Mouse (Mus musculus): ENCODE measurements around the gene Anxa9. TPM values are rescaled to one million over a fixed set of nuclear protein-coding genes. Genes with fewer than 3 reads are reported as not detected.
A peak's percentile ranks its signal among the peaks of the same experiment; 100 is the strongest.

The Anxa9 gene
- polyA plus RNA-seq, 1 experiment, result 2.7 TPM

DNA sequence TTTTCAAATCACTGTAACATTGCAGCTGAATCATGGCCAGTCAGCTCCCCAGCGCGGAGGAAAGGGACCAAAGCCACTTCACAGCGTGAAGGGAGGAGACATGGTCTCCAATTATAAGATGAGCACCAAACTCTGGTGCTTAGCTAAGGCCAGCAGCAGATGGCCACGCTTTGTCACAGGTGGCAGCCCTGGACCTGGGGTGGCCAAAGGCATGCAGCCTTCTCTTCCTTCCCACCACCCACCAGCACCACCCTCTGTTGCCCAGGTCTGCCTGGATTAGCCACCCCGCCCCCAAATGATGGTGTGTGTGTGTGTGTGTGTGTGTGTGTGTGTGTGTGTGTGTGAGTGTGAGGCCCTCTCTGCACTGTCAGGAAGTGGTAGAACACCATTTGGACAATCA is 33.5 kb downstream of the Anxa9 start:
- DNase-seq (ENCODE audit: low read depth in 1 of 2, low spot score in 2 of 2), result no peak
- no peak overlapping the region for H3K27ac ChIP-seq (ENCODE audit: insufficient read depth, low read length)
- TF ChIP-seq POLR2A (IDR thresholded peaks at IDR 0.05; ENCODE audit: low read depth, low read length), result no peak
- no peak for TF ChIP-seq CTCF (IDR thresholded peaks at IDR 0.05; ENCODE audit: extremely low read depth, insufficient read depth, insufficient read length, insufficient replicate concordance)
- H3K36me3 ChIP-seq (ENCODE audit: control insufficient read depth, insufficient read depth, low read length), result peaks cover 2% of the 10 kb centered on the region; the same call in 1 of the 2 replicates
- no peak overlapping the region for H3K4me3 ChIP-seq (ENCODE audit: extremely low read depth, insufficient read depth, insufficient read length)
- H3K27me3 ChIP-seq (ENCODE audit: control insufficient read depth, insufficient read depth, low read length), result no peaks in the 10 kb centered on the region
- no peaks in the 10 kb centered on the region for H3K4me1 ChIP-seq (ENCODE audit: control insufficient read depth, insufficient read depth, insufficient read length)
- WGBS, result 92% methylated on average over 5 of the region's 5 CpGs

- H3K4me1 ChIP-seq (ENCODE audit: control insufficient read depth, insufficient read depth, insufficient read length), result no peaks in the 10 kb centered on the region
- H3K27ac ChIP-seq (ENCODE audit: insufficient read depth, low read length), result no peak overlapping the region
- 91% methylated on average over 12 of the region's 12 CpGs for WGBS
- no peaks in the 10 kb centered on the region for H3K27me3 ChIP-seq (ENCODE audit: control insufficient read depth, insufficient read depth, low read length)
- no peak for TF ChIP-seq POLR2A (IDR thresholded peaks at IDR 0.05; ENCODE audit: low read depth, low read length)
- H3K4me3 ChIP-seq (ENCODE audit: extremely low read depth, insufficient read depth, insufficient read length), result no peak overlapping the region
- no peak for DNase-seq (ENCODE audit: low read depth in 1 of 2, low spot score in 2 of 2)
- peaks cover 6% of the 10 kb centered on the region for H3K36me3 ChIP-seq (ENCODE audit: control insufficient read depth, insufficient read depth, low read length)
Observed at GRCm38 (mm10) chr3:95270766-95271364, 36.1 kb downstream of the Anxa9 start.

DNA sequence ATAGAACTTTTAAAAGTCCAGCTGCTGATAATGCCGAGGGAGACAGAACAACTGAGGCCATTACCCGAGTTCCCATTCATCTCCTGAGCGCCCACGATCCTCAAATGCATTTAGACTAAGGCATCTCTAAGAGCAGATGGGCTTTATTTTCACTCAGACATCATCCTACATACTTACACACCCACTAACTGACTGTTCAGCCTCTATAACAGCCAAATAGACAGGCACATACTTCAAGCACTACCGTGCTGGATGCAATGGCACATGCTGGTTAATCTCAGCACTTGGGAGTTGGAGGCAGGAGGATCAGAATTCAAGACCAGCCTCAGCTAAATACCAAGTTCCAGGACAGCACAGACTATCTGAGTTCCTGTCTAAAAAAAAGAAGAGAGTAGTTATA is 37.2 kb downstream of the Anxa9 start:
- H3K4me3 ChIP-seq (ENCODE audit: extremely low read depth, insufficient read depth, insufficient read length), result no peak overlapping the region
- TF ChIP-seq CTCF (IDR thresholded peaks at IDR 0.05; ENCODE audit: extremely low read depth, insufficient read depth, insufficient read length, insufficient replicate concordance), result no peak
- TF ChIP-seq POLR2A (IDR thresholded peaks at IDR 0.05; ENCODE audit: low read depth, low read length), result no peak
- WGBS, result 95% methylated on average over 5 of the region's 5 CpGs
- no peaks in the 10 kb centered on the region for H3K27me3 ChIP-seq (ENCODE audit: control insufficient read depth, insufficient read depth, low read length)
- peaks cover 8% of the 10 kb centered on the region for H3K36me3 ChIP-seq (ENCODE audit: control insufficient read depth, insufficient read depth, low read length)
- no peaks in the 10 kb centered on the region for H3K4me1 ChIP-seq (ENCODE audit: control insufficient read depth, insufficient read depth, insufficient read length)
- no peak for DNase-seq (ENCODE audit: low read depth in 1 of 2, low spot score in 2 of 2)
- no peak overlapping the region for H3K27ac ChIP-seq (ENCODE audit: insufficient read depth, low read length)

DNA sequence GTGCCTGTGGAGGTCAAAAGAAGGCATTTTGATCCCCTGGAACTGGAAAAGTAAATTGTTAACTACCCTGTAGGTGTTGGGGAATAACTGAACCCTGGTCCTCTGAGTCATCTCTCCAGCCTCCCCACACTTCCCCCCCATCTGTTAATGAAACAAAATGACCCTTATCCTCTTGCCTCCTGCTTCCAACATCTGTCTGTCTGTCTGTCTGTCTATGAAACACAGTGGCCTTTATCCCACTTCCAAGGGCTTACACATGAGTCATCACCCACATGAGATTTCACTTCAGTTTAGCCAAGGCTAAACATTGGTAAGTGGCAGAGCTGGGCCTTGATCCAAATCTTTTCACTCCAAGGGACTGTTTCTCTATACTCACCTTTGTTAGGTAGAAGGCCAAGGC is 39.1 kb downstream of the Anxa9 start:
- no peaks in the 10 kb centered on the region for H3K4me1 ChIP-seq (ENCODE audit: control insufficient read depth, insufficient read depth, insufficient read length)
- H3K36me3 ChIP-seq (ENCODE audit: control insufficient read depth, insufficient read depth, low read length), result peaks cover 10% of the 10 kb centered on the region
- H3K27me3 ChIP-seq (ENCODE audit: control insufficient read depth, insufficient read depth, low read length), result no peaks in the 10 kb centered on the region
- TF ChIP-seq CTCF (IDR thresholded peaks at IDR 0.05; ENCODE audit: extremely low read depth, insufficient read depth, insufficient read length, insufficient replicate concordance) (no peak), POLR2A (IDR thresholded peaks at IDR 0.05; ENCODE audit: low read depth, low read length) (no peak)
- H3K4me3 ChIP-seq (ENCODE audit: extremely low read depth, insufficient read depth, insufficient read length), result no peak overlapping the region
- no peak for DNase-seq (ENCODE audit: low read depth in 1 of 2, low spot score in 2 of 2)
- H3K27ac ChIP-seq (ENCODE audit: insufficient read depth, low read length), result no peak overlapping the region

- no peak for DNase-seq (ENCODE audit: low read depth in 1 of 2, low spot score in 2 of 2)
- Histone ChIP-seq H3K4me3 (ENCODE audit: extremely low read depth, insufficient read depth, insufficient read length) (no peak overlapping the region), H3K4me1 (ENCODE audit: control insufficient read depth, insufficient read depth, insufficient read length) (no peaks in the 10 kb centered on the region), H3K27me3 (ENCODE audit: control insufficient read depth, insufficient read depth, low read length) (no peaks in the 10 kb centered on the region), H3K36me3 (ENCODE audit: control insufficient read depth, insufficient read depth, low read length) (peaks cover 13% of the 10 kb centered on the region), H3K27ac (ENCODE audit: insufficient read depth, low read length) (no peak overlapping the region)
- WGBS, result 96% methylated on average over 3 of the region's 3 CpGs
- TF ChIP-seq POLR2A (IDR thresholded peaks at IDR 0.05; ENCODE audit: low read depth, low read length) (no peak), CTCF (IDR thresholded peaks at IDR 0.05; ENCODE audit: extremely low read depth, insufficient read depth, insufficient read length, insufficient replicate concordance) (no peak)
Observed at GRCm38 (mm10) chr3:95266052-95266451, 40.9 kb downstream of the Anxa9 start.

DNA sequence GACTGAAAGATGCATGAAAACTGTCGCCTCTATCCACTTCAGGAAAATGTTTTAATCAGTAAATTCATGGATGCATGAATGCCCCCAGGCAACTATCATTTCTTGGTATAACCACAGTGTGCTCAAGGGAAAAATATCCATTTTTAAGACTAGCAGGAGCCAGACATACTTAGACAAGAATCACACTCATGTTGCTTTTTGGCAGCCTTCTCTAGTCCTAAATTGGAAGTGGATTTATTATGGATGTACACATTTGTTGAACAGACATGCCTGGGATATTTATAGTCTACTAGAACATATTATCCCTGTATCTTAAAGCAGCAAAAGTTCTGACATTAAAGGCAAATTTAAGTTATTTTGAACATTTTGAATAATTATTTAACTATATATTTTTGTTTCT is 42.3 kb downstream of the Anxa9 start:
- Histone ChIP-seq H3K27ac (ENCODE audit: insufficient read depth, low read length) (no peak overlapping the region), H3K4me3 (ENCODE audit: extremely low read depth, insufficient read depth, insufficient read length) (no peak overlapping the region), H3K36me3 (ENCODE audit: control insufficient read depth, insufficient read depth, low read length) (peaks cover 13% of the 10 kb centered on the region), H3K4me1 (ENCODE audit: control insufficient read depth, insufficient read depth, insufficient read length) (no peaks in the 10 kb centered on the region), H3K27me3 (ENCODE audit: control insufficient read depth, insufficient read depth, low read length) (no peaks in the 10 kb centered on the region)
- WGBS, result 84% methylated on average over 1 of the region's 1 CpGs
- DNase-seq (ENCODE audit: low read depth in 1 of 2, low spot score in 2 of 2), result no peak
- TF ChIP-seq POLR2A (IDR thresholded peaks at IDR 0.05; ENCODE audit: low read depth, low read length), result no peak
- no peak for TF ChIP-seq CTCF (IDR thresholded peaks at IDR 0.05; ENCODE audit: extremely low read depth, insufficient read depth, insufficient read length, insufficient replicate concordance)

DNA sequence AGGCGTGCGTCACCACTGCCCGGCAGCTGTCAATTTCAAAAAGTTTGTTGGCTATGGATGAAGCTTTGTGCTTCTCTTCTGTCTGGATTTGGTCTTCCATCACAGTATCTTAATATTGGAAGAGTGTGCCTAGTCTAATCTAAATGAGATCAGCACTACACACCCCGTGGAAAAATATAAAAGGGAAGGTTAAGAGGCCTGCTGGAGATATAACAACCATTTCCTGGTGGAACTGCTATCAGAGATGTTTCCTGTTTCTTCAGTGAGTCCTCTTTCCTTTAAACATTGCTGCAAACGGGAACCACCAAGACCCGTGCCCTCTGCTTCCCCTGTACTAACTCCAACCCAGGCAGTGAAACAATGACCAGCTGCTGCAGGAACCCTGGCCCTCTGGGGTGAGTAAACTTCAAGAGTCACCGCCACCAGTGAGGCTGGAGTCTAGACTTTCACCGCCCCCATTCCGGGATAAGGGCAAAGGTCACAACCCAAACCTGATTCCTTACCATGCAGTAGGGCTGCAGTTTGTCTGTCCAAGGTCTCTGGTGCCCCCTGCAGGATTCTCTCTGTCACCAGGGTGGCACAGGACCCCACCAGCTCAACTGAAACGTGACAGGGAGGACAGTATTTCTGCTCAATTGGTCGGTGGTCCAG is 43.8 kb downstream of the Anxa9 start:
- 53% methylated on average over 11 of the region's 11 CpGs for WGBS
- H3K36me3 ChIP-seq (ENCODE audit: control insufficient read depth, insufficient read depth, low read length), result peaks cover 13% of the 10 kb centered on the region
- peak; percentile 44 to 79 for DNase-seq (ENCODE audit: low read depth in 1 of 2, low spot score in 2 of 2)
- no peak overlapping the region for H3K4me3 ChIP-seq (ENCODE audit: extremely low read depth, insufficient read depth, insufficient read length)
- H3K27ac ChIP-seq (ENCODE audit: insufficient read depth, low read length), result no peak overlapping the region
- H3K27me3 ChIP-seq (ENCODE audit: control insufficient read depth, insufficient read depth, low read length), result no peaks in the 10 kb centered on the region
- H3K4me1 ChIP-seq (ENCODE audit: control insufficient read depth, insufficient read depth, insufficient read length), result no peaks in the 10 kb centered on the region
- TF ChIP-seq CTCF (IDR thresholded peaks at IDR 0.05; ENCODE audit: extremely low read depth, insufficient read depth, insufficient read length, insufficient replicate concordance) (peak; percentile 93), POLR2A (IDR thresholded peaks at IDR 0.05; ENCODE audit: low read depth, low read length) (no peak)

Measured in spleen, adult 2 months (tissue).